Mouse (Mus musculus) liver, adult 2 months (tissue): ENCODE measurements at regions not wholly inside any gene's neighbourhood (a gene's known extent, or its start where the extent isn't known, plus 50 kb on each side); places are given as distances from the start of the nearest gene placed in this dataset.
A peak's percentile ranks its signal among the peaks of the same experiment; 100 is the strongest.

Experiments
- DNase-seq: peaks from one replicate; pipeline ENCODE4 v3.0.0-alpha.2; 2011; ENCODE audit warnings: low read depth, low spot score; ENCODE audit errors: extremely low read depth
- H3K27ac ChIP-seq: fragments of 200-500 bp; replicated peaks from 2 replicates; pipeline ENCODE4 v1.5.1; 2012; ENCODE audit warnings: low read depth, mild to moderate bottlenecking, control low read depth, inconsistent platforms, low read length; ENCODE audit not compliant: insufficient read depth
- H3K27me3 ChIP-seq: fragments of 200-500 bp; 2 replicates; pipeline ENCODE4 v1.6.1; 2012; ENCODE audit warnings: mild to moderate bottlenecking, moderate library complexity, low read length, inconsistent platforms; ENCODE audit not compliant: control insufficient read depth, insufficient read depth
- H3K36me3 ChIP-seq: fragments of 200-500 bp; 2 replicates; pipeline ENCODE4 v1.6.1; 2012; ENCODE audit warnings: low read length, inconsistent platforms; ENCODE audit not compliant: control insufficient read depth, insufficient read depth
- H3K4me1 ChIP-seq: fragments of 200-500 bp; 2 replicates; pipeline ENCODE4 v1.6.1; 2011; ENCODE audit warnings: low read length; ENCODE audit not compliant: control insufficient read depth, insufficient read depth
- H3K4me3 ChIP-seq: fragments of 200-500 bp; 2 replicates; pipeline ENCODE4 v1.5.1; 2011; ENCODE audit warnings: low read depth, mild to moderate bottlenecking, control low read depth, low read length, moderate library complexity; ENCODE audit not compliant: insufficient read depth
- H3K79me2 ChIP-seq: fragments of 200-500 bp; 2 replicates; pipeline ENCODE4 v1.6.1; 2012; ENCODE audit warnings: inconsistent platforms, mild to moderate bottlenecking, low read length, moderate library complexity; ENCODE audit not compliant: control insufficient read depth, insufficient read depth
- H3K9ac ChIP-seq: fragments of 200-500 bp; 2 replicates; pipeline ENCODE4 v1.6.1; 2012; ENCODE audit warnings: low read depth, mild to moderate bottlenecking, control low read depth, inconsistent platforms, low read length
- CTCF ChIP-seq: fragments of 200-500 bp; IDR thresholded peaks from 2 replicates; pipeline ENCODE4 v1.5.1; 2011; ENCODE audit warnings: low read depth, low read length, control low read depth
- POLR2A ChIP-seq: fragments of 200-500 bp; IDR thresholded peaks from 2 replicates; pipeline ENCODE4 v1.6.1; 2011; ENCODE audit warnings: low read length, control low read depth; ENCODE audit not compliant: insufficient read depth; ENCODE audit errors: extremely low read depth
- WGBS: fragments of 180-500 bp; shearing (Covaris S2); methylation state at CpG from one replicate; pipeline ENCODE4 v1.1.7; 2018; 5-methylcytosine and 5-hydroxymethylcytosine counted together

DNA sequence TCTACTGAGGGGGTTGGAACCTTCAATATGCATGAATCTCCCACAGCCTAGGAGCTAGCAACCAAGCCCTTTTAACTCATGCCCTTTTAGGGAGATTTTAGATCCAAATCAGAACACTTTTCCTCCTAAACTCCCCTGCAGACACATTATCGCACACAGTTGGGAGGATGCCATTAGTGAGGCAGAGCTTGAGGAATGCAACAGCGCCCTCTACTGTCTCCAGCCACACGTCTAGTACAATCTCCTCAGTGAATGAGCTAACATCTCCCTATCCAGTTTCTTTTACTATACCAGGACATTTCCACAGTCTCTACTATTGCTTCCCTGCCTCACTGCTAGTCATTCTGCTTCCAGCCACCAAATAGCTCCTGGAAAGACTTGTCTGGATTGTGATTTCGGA, 59.3 kb downstream of the 1700080O16Rik start:
- H3K4me3 ChIP-seq: no peak overlapping the region
- 5% methylated on average over 4 of the region's 4 CpGs for WGBS
- H3K4me1 ChIP-seq: no peaks in the 10 kb centered on the region
- DNase-seq: peak; percentile 60
- no peak overlapping the region for H3K9ac ChIP-seq
- no peak for TF ChIP-seq POLR2A
- TF ChIP-seq CTCF: peak; percentile 60
- no peak overlapping the region for H3K27ac ChIP-seq
- no peaks in the 10 kb centered on the region for H3K79me2 ChIP-seq
- no peaks in the 10 kb centered on the region for H3K27me3 ChIP-seq
- no peaks in the 10 kb centered on the region for H3K36me3 ChIP-seq

DNA sequence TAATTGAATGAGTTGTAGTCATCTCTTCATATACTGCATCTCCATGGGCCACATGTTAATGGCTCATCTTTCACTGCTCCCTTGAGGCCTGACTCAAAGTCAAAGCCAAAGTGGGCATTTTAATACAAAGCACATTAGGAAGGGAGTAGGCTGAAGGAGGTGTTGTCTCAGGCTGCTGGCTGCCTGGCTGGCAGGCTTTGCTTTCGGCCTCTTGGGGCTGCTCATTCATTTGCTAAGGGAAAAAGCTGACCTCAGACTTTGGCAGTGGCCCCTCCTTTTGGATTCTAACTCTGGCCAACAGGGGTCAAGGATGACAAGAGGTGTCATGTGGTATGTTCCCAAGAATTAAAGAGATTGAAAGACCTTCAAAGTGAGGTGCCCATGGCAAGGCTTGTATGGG, 61.0 kb downstream of the 1700080O16Rik start:
- no peak overlapping the region for H3K9ac ChIP-seq
- peak; percentile 32 for DNase-seq
- H3K27me3 ChIP-seq: no peaks in the 10 kb centered on the region
- no peak overlapping the region for H3K4me3 ChIP-seq
- WGBS: 21% methylated on average over 1 of the region's 1 CpGs
- TF ChIP-seq CTCF: no peak
- no peak for TF ChIP-seq POLR2A
- no peaks in the 10 kb centered on the region for H3K36me3 ChIP-seq
- no peak overlapping the region for H3K27ac ChIP-seq
- H3K79me2 ChIP-seq: no peaks in the 10 kb centered on the region
- no peaks in the 10 kb centered on the region for H3K4me1 ChIP-seq

DNA sequence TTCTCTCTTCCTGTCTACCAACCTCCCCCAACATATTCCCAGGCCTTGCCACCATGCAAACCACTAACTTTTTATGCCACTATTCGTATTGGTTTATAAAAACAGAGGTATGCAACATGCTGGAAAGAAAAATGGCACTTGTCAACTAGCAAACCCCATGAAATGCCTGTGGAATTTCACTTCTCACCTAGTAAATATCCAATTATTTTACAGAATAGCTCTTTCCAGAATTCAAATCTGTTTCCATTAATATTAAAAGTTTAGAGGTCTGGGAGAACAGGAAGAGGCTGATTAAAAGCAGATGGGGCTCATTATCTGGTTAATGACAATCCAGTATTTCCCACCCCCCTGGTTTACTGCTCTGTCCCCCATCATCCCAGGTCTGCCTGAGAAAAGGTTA, 62.0 kb downstream of the 1700080O16Rik start:
- 83% methylated on average over 1 of the region's 1 CpGs for whole genome bisulfite sequencing
- Histone ChIP-seq H3K4me3 (no peak overlapping the region), H3K27me3 (no peaks in the 10 kb centered on the region), H3K36me3 (no peaks in the 10 kb centered on the region), H3K27ac (no peak overlapping the region), H3K4me1 (no peaks in the 10 kb centered on the region), H3K79me2 (no peaks in the 10 kb centered on the region), H3K9ac (no peak overlapping the region)
- TF ChIP-seq CTCF (no peak), POLR2A (no peak)
- no peak for DNase-seq

DNA sequence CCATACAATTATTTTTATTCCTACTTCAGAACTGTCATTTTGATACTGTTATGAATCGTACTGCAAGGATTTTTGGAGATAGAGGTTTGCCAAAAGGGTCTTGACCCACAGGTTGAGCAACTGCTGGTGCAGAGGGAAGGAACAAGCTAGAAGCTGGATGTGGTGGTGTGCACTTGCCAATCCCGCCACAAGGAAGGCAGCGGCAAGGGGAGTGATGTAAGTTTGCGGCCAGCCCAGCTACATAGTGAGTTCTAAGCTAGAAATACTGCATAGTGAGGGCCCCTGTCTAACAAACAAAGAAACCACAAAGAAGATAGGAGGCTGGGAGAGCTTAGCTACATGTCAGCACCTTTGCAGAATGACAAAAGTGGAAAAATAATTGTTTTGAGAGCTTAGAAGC, 74.1 kb downstream of the 1700080O16Rik start:
- no peaks in the 10 kb centered on the region for H3K79me2 ChIP-seq
- no peaks in the 10 kb centered on the region for H3K27me3 ChIP-seq
- no peak overlapping the region for H3K27ac ChIP-seq
- H3K9ac ChIP-seq: no peak overlapping the region
- no peaks in the 10 kb centered on the region for H3K36me3 ChIP-seq
- no peaks in the 10 kb centered on the region for H3K4me1 ChIP-seq
- 72% methylated on average over 4 of the region's 4 CpGs for WGBS
- no peak for DNase-seq
- TF ChIP-seq CTCF: no peak
- TF ChIP-seq POLR2A: no peak
- no peak overlapping the region for H3K4me3 ChIP-seq

DNA sequence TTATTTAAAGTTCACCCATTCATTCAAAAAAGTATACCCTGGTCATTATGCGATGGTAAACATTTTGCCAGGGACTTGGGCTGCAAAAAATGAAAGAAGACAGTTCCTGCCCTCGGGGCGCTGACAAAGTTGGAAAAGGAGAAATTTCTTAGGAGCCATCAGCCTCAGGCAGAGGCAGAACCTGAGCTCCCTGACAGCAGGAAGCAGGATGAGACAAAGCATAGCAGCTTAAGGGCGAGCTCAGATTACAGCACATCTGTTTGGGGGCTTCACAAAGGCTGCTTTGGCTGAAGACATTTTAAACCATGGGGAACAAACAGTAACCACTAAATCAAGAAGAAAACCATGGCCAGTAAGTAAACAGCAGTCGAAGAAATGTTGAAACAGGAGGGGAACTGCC, 75.5 kb downstream of the 1700080O16Rik start:
- no peaks in the 10 kb centered on the region for H3K79me2 ChIP-seq
- no peak for TF ChIP-seq CTCF
- TF ChIP-seq POLR2A: no peak
- H3K4me3 ChIP-seq: no peak overlapping the region
- WGBS: 32% methylated on average over 5 of the region's 5 CpGs
- no peaks in the 10 kb centered on the region for H3K27me3 ChIP-seq
- no peak overlapping the region for H3K27ac ChIP-seq
- H3K9ac ChIP-seq: no peak overlapping the region
- no peaks in the 10 kb centered on the region for H3K4me1 ChIP-seq
- H3K36me3 ChIP-seq: no peaks in the 10 kb centered on the region
- DNase-seq: no peak

DNA sequence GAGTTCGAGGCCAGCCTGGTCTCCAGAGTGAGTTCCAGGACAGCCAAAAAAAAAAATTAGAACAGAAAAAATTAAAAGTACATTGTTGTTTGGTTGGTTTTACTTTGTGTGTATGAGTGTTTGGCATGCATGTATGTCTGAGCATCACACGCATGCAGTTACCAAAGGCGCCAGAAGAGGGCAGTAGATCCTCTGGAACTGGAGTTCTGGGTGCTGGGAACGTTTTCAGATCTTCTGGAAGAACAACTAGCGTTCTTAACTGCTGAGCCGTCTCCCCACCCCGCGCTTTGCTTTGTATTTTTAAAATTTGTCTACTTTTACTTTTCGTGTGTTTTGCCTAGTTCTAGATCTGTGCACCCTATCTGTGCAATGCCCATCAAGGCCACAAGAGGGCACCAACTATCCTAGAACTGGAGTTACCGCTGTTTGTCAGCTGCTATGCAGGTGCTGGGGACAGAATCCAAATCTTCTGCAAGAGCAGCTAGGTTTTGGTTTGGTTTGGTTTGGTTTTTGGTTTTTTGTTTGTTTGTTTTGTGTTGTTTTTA, 76.9 kb downstream of the 1700080O16Rik start:
- 79% methylated on average over 10 of the region's 10 CpGs for WGBS
- Histone ChIP-seq H3K27ac (no peak overlapping the region), H3K79me2 (no peaks in the 10 kb centered on the region), H3K9ac (no peak overlapping the region), H3K27me3 (no peaks in the 10 kb centered on the region), H3K4me3 (no peak overlapping the region), H3K36me3 (no peaks in the 10 kb centered on the region), H3K4me1 (no peaks in the 10 kb centered on the region)
- DNase-seq: no peak
- no peak for TF ChIP-seq POLR2A
- TF ChIP-seq CTCF: no peak; the same call in 1 of the 2 replicates
